Comparison of ENCODE assay signal across 34 mouse cellular contexts in genomic region chr9:43893086-43893485, GRCm38 (mm10).
"Had no signal": no experiment of that assay in that cellular context is flagged by ENCODE, and none has a peak within 500 bp of the region (broad histone marks: within the 10 kb centered on the region; RNA-seq: fewer than 3 reads in every experiment).

No protein-coding gene starts in this region.

- H3K9me3 ChIP-seq: heart, embryonic 12.5 days; heart, embryonic 13.5 days; heart, embryonic 15.5 days; hindbrain, embryonic 10.5 days; hindbrain, embryonic 12.5 days; hindbrain, embryonic 13.5 days; hindbrain, embryonic 15.5 days; intestine, embryonic 15.5 days; kidney, embryonic 15.5 days had no signal

- H3K9ac ChIP-seq: heart, embryonic 12.5 days; heart, embryonic 13.5 days; heart, embryonic 15.5 days; hindbrain, embryonic 12.5 days; hindbrain, embryonic 13.5 days; hindbrain, embryonic 14.5 days; hindbrain, embryonic 15.5 days; intestine, embryonic 15.5 days; kidney, embryonic 15.5 days had no signal

- ATAC-seq: hindbrain, embryonic 16.5 days; hindbrain, postnatal 0 days; inflammation-experienced regulatory T-cells, adult 6 months; intestine, embryonic 15.5 days; intestine, embryonic 16.5 days; intestine, postnatal 0 days had no signal

- H3K36me3 ChIP-seq: heart, embryonic 12.5 days; heart, embryonic 13.5 days; heart, embryonic 15.5 days; hindbrain, embryonic 10.5 days; hindbrain, embryonic 12.5 days; hindbrain, embryonic 13.5 days; hindbrain, embryonic 15.5 days; intestine, embryonic 15.5 days; kidney, embryonic 15.5 days had no signal

- H3K27me3 ChIP-seq: hindbrain, embryonic 12.5 days; hindbrain, embryonic 13.5 days; hindbrain, embryonic 15.5 days; intestine, embryonic 15.5 days had no signal

- H3K4me2 ChIP-seq: heart, embryonic 12.5 days; heart, embryonic 13.5 days; heart, embryonic 15.5 days; hindbrain, embryonic 12.5 days; hindbrain, embryonic 13.5 days; hindbrain, embryonic 14.5 days; hindbrain, embryonic 15.5 days; intestine, embryonic 15.5 days; kidney, embryonic 15.5 days had no signal

- DNase-seq: heart, postnatal 10 days; heart, postnatal 14 days; heart, postnatal 36 days; heart, postnatal 4 days; kidney, adult 11 months; kidney, adult 18-20 months; kidney, adult 2 months; kidney, adult 8-10 months; kidney, adult 9 months; kidney, postnatal 10 days; kidney, postnatal 14 days; kidney, postnatal 25 days; kidney, postnatal 36 days; kidney, postnatal 4 days; layer of hippocampus, adult 9-11 months; layer of hippocampus, postnatal 36 days had no signal

- H3K4me1 ChIP-seq: hindbrain, embryonic 15.5 days; intestine, embryonic 15.5 days had no signal

- H3K27ac ChIP-seq: heart, embryonic 13.5 days; heart, embryonic 15.5 days; hindbrain, embryonic 10.5 days; hindbrain, embryonic 12.5 days; hindbrain, embryonic 13.5 days; hindbrain, embryonic 14.5 days; hindbrain, embryonic 15.5 days; hindbrain, postnatal 0 days; intestine, embryonic 15.5 days; kidney, embryonic 15.5 days; kidney, postnatal 0 days; layer of hippocampus, adult 2 months; left cerebral cortex, adult 2 months had no signal

- H3K4me3 ChIP-seq: heart, embryonic 12.5 days; heart, embryonic 13.5 days; heart, embryonic 15.5 days; hindbrain, embryonic 10.5 days; hindbrain, embryonic 12.5 days; hindbrain, embryonic 13.5 days; hindbrain, embryonic 15.5 days; intestine, embryonic 15.5 days; kidney, embryonic 15.5 days; layer of hippocampus, adult 2 months; left cerebral cortex, adult 2 months had no signal
